Mouse (Mus musculus) kidney, adult 18-20 months (tissue): ENCODE data around the gene Arsa.
"Not testable (repeated sequence)": the region's sequence is repeated elsewhere in the genome, so short reads cannot be mapped to it uniquely, and the experiment has no call there.

Experiments used
- DNase-seq: peaks from one replicate; pipeline ENCODE4 v3.0.0; 2021

Arsa gene

DNA sequence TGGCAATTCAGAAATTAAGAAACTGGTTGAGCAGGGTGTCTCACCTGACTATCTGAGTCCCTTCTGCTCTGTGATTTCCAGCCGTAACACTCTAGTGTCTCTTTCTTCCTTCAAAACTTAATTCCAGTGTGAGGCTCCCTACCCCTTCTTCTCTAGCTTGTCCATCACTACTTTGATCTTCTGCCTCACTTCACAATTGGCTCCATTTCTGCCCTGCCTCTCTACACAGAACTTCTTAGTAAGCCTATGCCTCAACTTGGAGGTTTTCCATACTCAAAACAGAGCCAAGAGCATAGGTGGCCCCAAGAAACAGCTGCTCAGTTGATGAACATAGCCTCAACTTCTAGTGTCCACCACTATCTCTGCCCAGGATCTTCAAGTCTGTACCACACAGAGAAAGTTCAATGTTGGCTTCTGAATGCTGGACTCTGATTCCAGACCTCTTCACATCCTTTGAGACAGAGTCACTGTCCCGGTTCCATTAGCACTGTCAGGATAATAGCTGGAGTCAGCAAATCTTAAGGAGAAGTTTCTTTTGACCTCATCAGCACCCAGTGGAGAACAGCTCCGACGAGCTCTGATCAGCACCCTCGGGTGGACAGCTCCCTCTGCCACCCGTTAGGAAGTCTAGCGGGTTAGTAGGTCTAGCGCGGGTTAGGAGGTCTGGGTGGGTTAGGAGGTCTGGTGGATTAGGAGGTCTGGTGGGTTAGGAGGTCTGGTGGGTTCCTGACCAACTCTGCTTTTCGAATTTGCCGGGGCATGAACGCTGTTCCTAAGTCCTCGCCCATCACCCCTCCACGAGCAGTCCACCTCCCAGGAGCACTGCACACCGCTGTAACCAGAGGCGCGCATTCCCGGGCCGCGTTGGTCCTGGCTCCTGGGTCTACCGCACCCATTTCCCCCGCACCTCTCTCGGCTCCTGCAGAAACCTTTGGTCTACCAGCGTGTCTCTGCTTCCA lies 24.0 kb downstream of the Arsa start:
- DNase-seq: peak; percentile 65

DNA sequence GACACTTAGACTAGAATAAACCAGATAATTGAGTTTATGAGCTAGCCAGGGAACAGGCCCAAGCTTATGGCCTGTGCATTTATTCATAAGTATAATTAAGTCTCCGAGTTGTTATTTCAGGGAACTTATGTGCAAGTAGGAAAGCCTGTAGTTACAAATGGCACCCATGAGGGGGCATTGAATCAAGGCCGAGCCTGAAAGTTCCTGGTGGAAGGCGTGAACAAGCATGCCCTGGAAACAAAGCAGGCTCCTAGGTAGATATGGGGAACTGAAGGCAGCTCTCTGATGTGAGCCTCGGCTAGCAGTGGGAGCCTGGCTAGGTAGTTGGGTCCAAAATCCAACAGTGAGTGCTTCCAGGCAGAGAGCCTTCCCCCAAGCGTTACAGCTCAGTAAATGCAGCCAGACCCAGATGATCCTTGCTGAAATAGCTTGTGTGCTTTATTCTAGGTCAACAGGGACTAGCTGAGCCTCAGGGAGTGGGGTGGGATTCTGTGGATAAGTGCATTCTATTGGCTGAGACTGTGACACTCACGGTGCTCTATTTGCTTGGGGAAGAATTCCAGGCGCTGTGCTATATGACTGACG lies 34.6 kb downstream of the Arsa start:
- DNase-seq: no peak

DNA sequence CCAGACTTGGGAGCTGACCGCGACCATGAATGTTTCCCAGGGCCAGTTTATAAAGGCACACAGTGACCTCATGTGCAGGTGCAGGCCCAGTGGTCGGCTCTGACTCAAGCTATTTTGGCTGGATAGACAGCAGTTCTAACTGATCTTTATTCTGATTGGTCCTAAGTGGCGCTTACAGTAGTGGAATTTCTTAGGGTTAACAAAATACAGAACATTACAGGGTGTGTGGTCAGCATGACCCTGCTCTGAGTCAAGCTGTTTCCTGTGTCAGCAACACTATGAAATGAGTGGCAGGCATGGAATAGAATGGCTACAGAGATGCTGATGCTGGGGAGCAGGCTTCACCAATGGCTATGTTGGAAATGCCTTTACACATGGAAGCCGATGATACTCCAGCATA lies 41.3 kb downstream of the Arsa start:
- no peak for DNase-seq

DNA sequence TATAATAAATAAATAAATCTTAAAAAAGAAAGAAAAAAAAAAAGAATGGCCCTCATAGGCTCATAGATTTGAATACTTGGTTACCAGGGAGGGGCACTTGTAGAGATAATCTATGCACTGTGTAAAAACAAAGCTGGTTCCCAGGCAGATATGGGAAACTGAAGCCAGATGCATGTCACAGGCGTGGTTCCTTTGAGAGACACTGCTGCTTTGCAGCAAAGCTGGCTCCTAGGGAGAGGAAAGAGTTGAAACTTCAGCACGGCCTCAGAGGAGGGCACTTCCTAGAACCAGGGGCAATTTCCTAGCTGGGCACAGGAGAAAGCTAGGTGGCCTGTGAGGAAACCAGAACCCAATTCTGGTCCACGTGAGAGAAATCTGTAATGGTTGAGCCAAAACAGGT lies 43.1 kb downstream of the Arsa start:
- DNase-seq: no peak

- DNase-seq: no peak
Measured at GRCm38 (mm10) chr15:89432946-89433345, 44.3 kb downstream of the Arsa start.

DNA sequence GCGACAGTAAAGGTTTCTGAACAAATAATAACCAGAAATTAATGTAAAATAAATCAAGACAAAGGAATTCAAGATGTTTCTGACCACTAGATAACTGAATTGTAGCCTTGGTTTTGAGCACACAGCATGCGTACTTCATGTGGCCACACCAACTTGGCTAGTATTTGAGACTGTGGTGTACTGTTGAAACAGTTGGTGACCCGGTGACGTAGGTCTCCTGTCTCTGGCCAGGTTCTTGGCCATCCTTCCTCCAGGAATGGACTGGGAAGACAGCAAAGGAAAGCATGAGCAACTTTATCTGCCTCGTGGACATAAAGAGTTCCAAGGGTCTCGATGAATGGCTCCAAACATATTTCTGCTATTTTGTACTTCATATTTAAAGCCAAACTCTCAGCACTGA lies 45.4 kb downstream of the Arsa start:
- no peak for DNase-seq

- DNase-seq: no peak
Measured at GRCm38 (mm10) chr15:89431271-89431670, 46.0 kb downstream of the Arsa start.

DNA sequence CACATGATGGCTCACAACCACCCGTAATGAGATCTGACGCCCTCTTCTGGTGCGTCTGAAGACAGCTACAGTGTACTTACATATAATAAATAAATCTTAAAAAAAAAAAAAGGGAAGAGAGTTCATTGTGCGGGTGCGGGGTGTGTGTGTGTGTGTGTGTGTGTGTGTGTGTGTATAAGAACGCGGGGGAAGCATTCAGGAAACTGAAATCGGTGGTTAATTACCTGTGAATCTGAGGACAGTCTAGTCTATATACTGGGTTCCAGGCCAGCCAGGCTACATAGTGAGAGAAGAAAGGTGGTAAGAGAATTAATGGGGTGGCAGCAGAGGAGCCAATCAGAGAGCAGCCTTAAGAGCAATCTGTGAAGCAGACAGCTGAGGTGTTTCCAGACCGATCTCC lies 46.5 kb downstream of the Arsa start:
- DNase-seq: not testable (repeated sequence)

DNA sequence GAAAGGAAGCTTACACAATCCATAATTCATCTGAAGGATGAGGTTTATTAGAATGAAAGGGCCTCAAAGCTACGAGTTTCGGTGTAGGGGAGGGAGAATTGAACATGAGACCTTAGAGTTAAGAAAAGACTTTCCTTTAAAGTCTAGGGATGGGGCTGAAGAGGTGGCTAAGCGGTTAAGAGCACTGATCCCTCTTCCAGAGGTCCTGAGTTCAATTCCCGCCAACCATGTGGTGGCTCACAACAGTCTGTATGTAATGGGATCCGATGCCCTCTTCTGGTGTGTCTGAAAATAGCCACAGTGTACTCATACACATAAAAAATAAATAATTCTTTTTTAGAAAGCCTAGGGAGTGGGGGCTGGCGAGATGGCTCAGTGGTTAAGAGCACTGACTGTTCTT lies 46.9 kb downstream of the Arsa start:
- no peak for DNase-seq

GRCm38 (mm10) chr15:89429352-89430221 lies 47.6 kb downstream of the Arsa start, which contains the start of the genes C730034F03Rik, Gm44502 and Chkb:
C730034F03Rik (plus strand) TSS chr15:89429589.
Gm44502 (minus strand) TSS chr15:89429696.
Chkb (minus strand) TSS chr15:89429908.
- peak; percentile 92 for DNase-seq

GRCm38 (mm10) chr15:89428821-89429351 lies 48.3 kb downstream of the Arsa start:
- no peak for DNase-seq

GRCm38 (mm10) chr15:89428136-89428790 lies 49.0 kb downstream of the Arsa start:
- no peak for DNase-seq

GRCm38 (mm10) chr15:89426716-89427115 lies 50.5 kb downstream of the Arsa start:
- no peak for DNase-seq

- peak; percentile 59 for DNase-seq
Measured at GRCm38 (mm10) chr15:89425711-89426121, 51.5 kb downstream of the Arsa start, which contains the start of gene Cpt1b. Cpt1b (minus strand) TSS chr15:89425863.

DNA sequence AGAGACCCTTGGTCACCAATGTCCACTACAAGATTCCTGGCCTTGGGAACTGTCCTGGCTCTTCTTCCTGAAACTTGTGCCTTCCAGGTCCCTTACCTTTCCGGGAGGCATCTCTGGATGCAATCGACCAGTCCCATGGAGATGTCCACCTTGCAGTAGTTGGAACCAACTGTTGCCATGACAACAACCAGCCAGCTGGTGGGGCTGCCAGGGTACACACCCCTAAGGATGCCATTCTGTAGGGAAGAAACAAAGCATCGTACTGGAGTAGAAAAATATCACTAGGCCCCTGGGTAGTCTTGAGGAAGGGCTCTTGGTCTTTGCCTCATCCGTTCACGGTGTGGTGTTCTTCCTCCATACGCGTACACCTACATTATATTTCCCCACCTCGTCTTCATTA lies 52.6 kb downstream of the Arsa start:
- DNase-seq: no peak
